Mouse (Mus musculus) kidney, adult 2 months (tissue): Measurements from ENCODE around the gene Nfic.

Experiments
- CTCF ChIP-seq: fragments of 200-500 bp; conservative IDR thresholded peaks from 2 replicates; pipeline ENCODE4 v1.5.1; 2011; ENCODE audit warnings: low read depth, mild to moderate bottlenecking, control low read depth, low read length, moderate library complexity, mixed read lengths; ENCODE audit not compliant: insufficient read depth, insufficient read length
- POLR2A ChIP-seq: fragments of 200-500 bp; IDR thresholded peaks from one replicate; pipeline ENCODE4 v1.6.1; 2011; ENCODE audit warnings: low read depth, low read length, control low read depth

GRCm38 (mm10) chr10:81365672-81366476 lies 89.6 kb downstream of the Nfic start, which contains the start of gene 4930404N11Rik:
- TF ChIP-seq CTCF, result no peak
- no peak for TF ChIP-seq POLR2A
